Mouse (Mus musculus) ES-Bruce4 (cell line): ENCODE data around the gene Foxb2. TPM values are rescaled to one million over a fixed set of nuclear protein-coding genes. Genes with fewer than 3 reads are reported as not detected.

Source experiments
- H3K27ac ChIP-seq: 2 replicates; pipeline ENCODE4 v1.5.1; 2012; ENCODE audit warnings: low read length, inconsistent platforms; ENCODE audit not compliant: insufficient read depth
- H3K27me3 ChIP-seq: 2 replicates; pipeline ENCODE4 v1.6.1; 2012; ENCODE audit warnings: mild to moderate bottlenecking, low read length, inconsistent platforms; ENCODE audit not compliant: control insufficient read depth, poor library complexity, insufficient read depth, severe bottlenecking
- H3K36me3 ChIP-seq: 2 replicates; pipeline ENCODE4 v1.6.1; 2012; ENCODE audit warnings: inconsistent platforms, mild to moderate bottlenecking, low read length, moderate library complexity; ENCODE audit not compliant: control insufficient read depth, poor library complexity, insufficient read depth, severe bottlenecking
- H3K4me1 ChIP-seq: one replicate; pipeline ENCODE4 v1.8.1; 2011; ENCODE audit warnings: low read length; ENCODE audit not compliant: control insufficient read depth, insufficient read depth
- H3K4me3 ChIP-seq: 2 replicates; pipeline ENCODE4 v1.5.1; 2011; ENCODE audit warnings: low read depth, mild to moderate bottlenecking, low read length
- H3K9ac ChIP-seq: 2 replicates; pipeline ENCODE4 v1.6.1; 2012; ENCODE audit warnings: low read depth, mild to moderate bottlenecking, inconsistent platforms; ENCODE audit not compliant: poor library complexity, severe bottlenecking
- H3K9me3 ChIP-seq: replicated peaks from 2 replicates; pipeline ENCODE4 v1.6.1; 2012; ENCODE audit warnings: mild to moderate bottlenecking, low read length, inconsistent platforms; ENCODE audit not compliant: control insufficient read depth, poor library complexity, insufficient read depth, severe bottlenecking
- CTCF ChIP-seq: IDR thresholded peaks from one replicate; pipeline ENCODE4 v1.8.1; 2011; ENCODE audit warnings: low read depth, low read length
- EP300 ChIP-seq: IDR thresholded peaks from 2 replicates; pipeline ENCODE4 v1.6.1; 2011; ENCODE audit warnings: low read depth, low read length; ENCODE audit not compliant: insufficient read depth
- POLR2A ChIP-seq: IDR thresholded peaks from one replicate; pipeline ENCODE4 v1.8.1; 2011; ENCODE audit warnings: low read length; ENCODE audit not compliant: insufficient read depth
- polyA plus RNA-seq: library from polyadenylated mRNA; stranded (reverse); fragments of >200 nt; gene quantifications from 2 replicates; pipeline ENCODE4 v1.2.4, GENCODE M21; 2011; ENCODE audit warnings: low read depth; ENCODE audit not compliant: missing spikeins, insufficient read depth, insufficient read length

The Foxb2 gene
- polyA plus RNA-seq, 1 experiment = not detected

- Histone ChIP-seq H3K9me3 (no peaks in the 10 kb centered on the region), H3K27me3 (peaks cover 56% of the 10 kb centered on the region), H3K9ac (peak overlapping the region; percentile 25; the same call in 1 of the 2 replicates), H3K36me3 (no peaks in the 10 kb centered on the region), H3K27ac (no peak overlapping the region), H3K4me3 (no peak overlapping the region), H3K4me1 (no peaks in the 10 kb centered on the region)
- TF ChIP-seq EP300 (no peak), POLR2A (no peak), CTCF (no peak)
Observed at GRCm38 (mm10) chr19:16875631-16876457, 2.2 kb upstream of the Foxb2 start.

- Histone ChIP-seq H3K36me3 (no peaks in the 10 kb centered on the region), H3K4me3 (peak overlapping the region; percentile 18; the same call in 1 of the 2 replicates), H3K27me3 (peaks cover 64% of the 10 kb centered on the region), H3K27ac (no peak overlapping the region), H3K4me1 (no peaks in the 10 kb centered on the region), H3K9me3 (no peaks in the 10 kb centered on the region), H3K9ac (no peak overlapping the region)
- no peak for TF ChIP-seq CTCF
- TF ChIP-seq EP300 = no peak
- no peak for TF ChIP-seq POLR2A
Observed at GRCm38 (mm10) chr19:16874991-16875540, 1.5 kb upstream of the Foxb2 start.

- H3K4me3 ChIP-seq = peak overlapping the region; percentile 64
- H3K9ac ChIP-seq = 0 out of 2 replicates have a peak overlapping the region, but pooled peaks have one; percentile 13
- H3K4me1 ChIP-seq = no peaks in the 10 kb centered on the region
- no peaks in the 10 kb centered on the region for H3K9me3 ChIP-seq
- H3K27ac ChIP-seq = no peak overlapping the region
- peaks cover 70% of the 10 kb centered on the region for H3K27me3 ChIP-seq
- TF ChIP-seq EP300 (no peak), POLR2A (no peak)
- no peaks in the 10 kb centered on the region for H3K36me3 ChIP-seq
Observed at GRCm38 (mm10) chr19:16873942-16874861, 597 bp upstream of the Foxb2 start.

GRCm38 (mm10) chr19:16872331-16873180, 1.0 kb downstream of the Foxb2 start:
- Histone ChIP-seq H3K27ac (no peak overlapping the region), H3K9me3 (no peaks in the 10 kb centered on the region), H3K4me1 (no peaks in the 10 kb centered on the region), H3K9ac (peak overlapping the region; percentile 2; the same call in 1 of the 2 replicates), H3K4me3 (peak overlapping the region; percentile 64), H3K36me3 (no peaks in the 10 kb centered on the region), H3K27me3 (peaks cover 71% of the 10 kb centered on the region)
- TF ChIP-seq EP300 (no peak), POLR2A (no peak), CTCF (no peak)

- Histone ChIP-seq H3K27me3 (peaks cover 64% of the 10 kb centered on the region), H3K9ac (no peak overlapping the region), H3K4me1 (no peaks in the 10 kb centered on the region), H3K4me3 (no peak overlapping the region), H3K9me3 (no peaks in the 10 kb centered on the region), H3K27ac (no peak overlapping the region), H3K36me3 (no peaks in the 10 kb centered on the region)
- no peak for TF ChIP-seq CTCF
- TF ChIP-seq EP300 = no peak
- TF ChIP-seq POLR2A = no peak
Observed at GRCm38 (mm10) chr19:16871192-16871760, 2.3 kb downstream of the Foxb2 start.
